Mouse (Mus musculus) embryonic facial prominence, embryonic 13.5 days (tissue): ENCODE data around the gene Gpr108. TPM values are rescaled to one million over a fixed set of nuclear protein-coding genes. Genes with fewer than 3 reads are reported as not detected.

Experiments used
- ATAC-seq: fragments of 200-750 bp; cut with Nextera tagmentation; 2 replicates; pipeline ENCODE4 v1.8.0; 2017; ENCODE audit warnings: low read depth; ENCODE audit not compliant: insufficient number of reproducible peaks, insufficient read depth, low FRiP score, low TSS enrichment
- H3K27ac ChIP-seq: fragments of 300-500 bp; sonication (generic); 2 replicates; pipeline ENCODE4 v1.5.1; 2015; ENCODE audit warnings: moderate library complexity, mild to moderate bottlenecking, inconsistent platforms
- H3K27me3 ChIP-seq: fragments of 300-500 bp; sonication (generic); 2 replicates; pipeline ENCODE4 v1.6.1; 2015; ENCODE audit warnings: mild to moderate bottlenecking, inconsistent platforms
- H3K36me3 ChIP-seq: fragments of 300-500 bp; sonication (generic); 2 replicates; pipeline ENCODE4 v1.6.1; 2015; ENCODE audit warnings: mild to moderate bottlenecking, inconsistent platforms
- H3K4me1 ChIP-seq: fragments of 300-500 bp; sonication (generic); 2 replicates; pipeline ENCODE4 v1.6.1; 2015; ENCODE audit warnings: inconsistent platforms
- H3K4me2 ChIP-seq: fragments of 300-500 bp; sonication (generic); 2 replicates; pipeline ENCODE4 v1.6.1; 2015; ENCODE audit warnings: moderate library complexity, mild to moderate bottlenecking, inconsistent platforms
- H3K4me3 ChIP-seq: fragments of 300-500 bp; sonication (generic); 2 replicates; pipeline ENCODE4 v1.5.1; 2015; ENCODE audit warnings: mild to moderate bottlenecking, inconsistent platforms
- H3K9ac ChIP-seq: fragments of 300-500 bp; sonication (generic); 2 replicates; pipeline ENCODE4 v1.6.1; 2015; ENCODE audit warnings: mild to moderate bottlenecking, inconsistent platforms
- H3K9me3 ChIP-seq: fragments of 300-500 bp; sonication (generic); 2 replicates; pipeline ENCODE4 v1.6.1; 2016; ENCODE audit warnings: inconsistent platforms
- WGBS: fragments of 180-500 bp; shearing (Covaris S2); methylation state at CpG from one replicate; pipeline ENCODE4 v1.1.7; 2015; ENCODE audit warnings: mixed read lengths; 5-methylcytosine and 5-hydroxymethylcytosine counted together
- polyA plus RNA-seq: library from polyadenylated mRNA; unstranded; fragments of >200 nt; fragmentation: Nextera tagmentation; extraction: Ambion mirVana; gene quantifications from 2 replicates; pipeline ENCODE4 v1.2.1, GENCODE M21; 2015

The Gpr108 gene
- polyA plus RNA-seq, 1 experiment from 2014 or later, result 33.1 TPM

DNA sequence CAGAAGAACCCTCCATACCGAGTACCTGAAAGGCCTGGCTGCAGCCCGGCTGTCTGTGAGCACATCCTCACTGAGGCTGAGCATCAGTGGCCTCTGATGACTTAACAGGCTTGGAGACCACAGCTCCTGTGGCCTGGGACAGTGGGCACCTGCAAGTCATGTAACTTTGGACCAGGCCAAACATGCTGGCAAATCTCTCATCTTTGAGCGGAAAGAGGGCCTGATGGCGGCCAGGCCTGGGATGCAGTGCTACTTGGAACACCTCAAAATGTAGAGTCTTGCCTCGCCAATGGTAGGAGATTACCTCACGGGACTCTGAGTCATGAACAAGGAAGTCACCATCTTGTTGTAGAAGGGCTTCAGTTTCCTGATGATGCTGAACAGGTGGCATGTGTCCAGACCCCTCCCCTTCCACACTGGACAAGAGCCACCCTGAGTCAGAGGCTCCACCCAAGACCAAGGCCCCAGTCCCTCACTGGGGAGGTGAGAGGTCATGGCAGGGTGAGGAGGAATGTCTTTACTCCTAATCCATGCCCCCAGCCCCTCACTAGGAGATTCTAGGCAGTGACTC is 19.4 kb upstream of the Gpr108 start:
- Histone ChIP-seq H3K4me3 (no peak overlapping the region), H3K4me2 (no peak overlapping the region), H3K27ac (no peak overlapping the region), H3K9ac (no peak overlapping the region), H3K36me3 (peaks cover 19% of the 10 kb centered on the region), H3K4me1 (0 out of 2 replicates have a peak, but pooled peaks cover 12% of the 10 kb centered on the region), H3K27me3 (0 out of 2 replicates have a peak, but pooled peaks cover 4% of the 10 kb centered on the region), H3K9me3 (no peaks in the 10 kb centered on the region)
- 88% methylated on average over 6 of the region's 6 CpGs for WGBS
- ATAC-seq, result no peak

DNA sequence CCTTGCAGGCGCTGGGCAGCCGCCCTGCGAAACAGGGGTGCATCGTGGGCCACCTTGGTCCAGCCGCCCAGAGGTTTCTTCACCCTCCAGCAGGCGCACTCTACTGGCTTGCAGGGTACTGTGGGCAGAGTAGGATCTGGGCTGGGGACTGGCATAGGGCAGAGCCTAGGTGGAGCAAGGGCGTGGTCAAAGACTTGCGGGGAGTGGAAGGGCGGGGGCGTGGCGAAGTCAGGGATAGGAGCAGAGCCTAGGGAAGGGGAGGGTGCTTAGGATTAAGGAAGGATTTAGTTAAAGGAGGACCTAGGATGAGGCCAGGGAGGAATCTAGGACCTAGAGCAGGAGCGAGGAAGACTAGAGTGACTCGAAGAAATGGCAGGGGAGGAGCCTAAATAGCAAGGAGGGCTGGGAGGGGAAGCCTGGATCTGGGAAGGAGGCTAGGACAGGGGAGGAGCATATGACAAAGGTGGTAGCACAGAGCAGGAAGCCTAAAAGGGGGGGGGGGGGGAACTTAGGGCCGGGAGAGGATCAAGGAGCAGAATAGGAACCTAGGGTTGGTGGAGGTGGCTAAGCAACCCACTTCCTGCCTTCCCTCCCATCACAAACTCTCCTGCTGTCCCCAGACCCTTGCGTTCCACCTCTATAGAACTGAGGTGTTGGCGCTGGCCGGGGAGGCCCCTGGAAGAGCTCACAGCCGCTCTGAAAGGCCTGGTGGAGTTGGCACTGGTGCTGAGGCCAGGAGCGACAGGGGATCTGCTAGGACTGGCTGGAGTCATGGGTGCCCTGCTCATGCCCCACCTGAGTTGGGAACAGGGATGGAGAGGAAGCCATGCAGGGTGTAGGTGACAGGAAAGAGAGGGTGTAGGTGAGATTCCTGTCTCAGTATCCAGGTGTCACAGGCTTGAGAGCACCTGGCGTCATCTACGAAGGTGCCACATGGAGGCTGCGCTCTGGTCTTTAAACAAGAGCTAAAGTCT is 17.0 kb upstream of the Gpr108 start:
- no peak overlapping the region for H3K27ac ChIP-seq
- H3K9ac ChIP-seq, result peak overlapping the region; percentile 57
- WGBS, result 31% methylated on average over 21 of the region's 22 CpGs
- H3K27me3 ChIP-seq, result no peaks in the 10 kb centered on the region
- H3K4me2 ChIP-seq, result peak overlapping the region; percentile 45
- H3K4me3 ChIP-seq, result peak overlapping the region; percentile 20
- H3K9me3 ChIP-seq, result no peaks in the 10 kb centered on the region
- ATAC-seq, result peak; percentile 34; the same call in 1 of the 2 replicates
- H3K36me3 ChIP-seq, result peaks cover 43% of the 10 kb centered on the region
- H3K4me1 ChIP-seq, result 0 out of 2 replicates have a peak, but pooled peaks cover 7% of the 10 kb centered on the region

DNA sequence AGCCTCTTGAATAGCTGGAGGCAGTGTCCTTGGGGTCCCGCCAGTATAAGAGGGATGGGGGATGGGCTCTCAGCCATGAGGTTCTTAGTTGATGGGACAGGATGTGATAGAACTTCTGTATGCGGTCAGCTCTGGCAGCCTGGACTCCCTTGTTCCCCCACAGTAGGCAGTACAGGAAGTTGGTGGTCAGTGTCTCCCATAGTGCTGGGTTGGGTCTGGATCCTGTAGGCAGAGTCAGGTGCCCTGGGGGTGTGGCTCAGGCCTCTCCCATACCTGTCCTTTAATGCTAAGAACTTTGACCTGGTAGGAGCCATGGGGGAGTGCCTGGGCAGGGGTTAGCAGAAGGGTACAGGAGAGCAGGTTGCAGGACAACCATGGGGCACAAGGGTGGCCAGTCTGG is 15.9 kb upstream of the Gpr108 start:
- no peak overlapping the region for H3K4me2 ChIP-seq
- no peak overlapping the region for H3K27ac ChIP-seq
- peaks cover 53% of the 10 kb centered on the region for H3K36me3 ChIP-seq
- ATAC-seq, result no peak
- H3K9ac ChIP-seq, result no peak overlapping the region
- H3K27me3 ChIP-seq, result no peaks in the 10 kb centered on the region
- H3K9me3 ChIP-seq, result no peaks in the 10 kb centered on the region
- no peak overlapping the region for H3K4me3 ChIP-seq
- H3K4me1 ChIP-seq, result 0 out of 2 replicates have a peak, but pooled peaks cover 7% of the 10 kb centered on the region
- WGBS, result 86% methylated on average over 2 of the region's 2 CpGs

DNA sequence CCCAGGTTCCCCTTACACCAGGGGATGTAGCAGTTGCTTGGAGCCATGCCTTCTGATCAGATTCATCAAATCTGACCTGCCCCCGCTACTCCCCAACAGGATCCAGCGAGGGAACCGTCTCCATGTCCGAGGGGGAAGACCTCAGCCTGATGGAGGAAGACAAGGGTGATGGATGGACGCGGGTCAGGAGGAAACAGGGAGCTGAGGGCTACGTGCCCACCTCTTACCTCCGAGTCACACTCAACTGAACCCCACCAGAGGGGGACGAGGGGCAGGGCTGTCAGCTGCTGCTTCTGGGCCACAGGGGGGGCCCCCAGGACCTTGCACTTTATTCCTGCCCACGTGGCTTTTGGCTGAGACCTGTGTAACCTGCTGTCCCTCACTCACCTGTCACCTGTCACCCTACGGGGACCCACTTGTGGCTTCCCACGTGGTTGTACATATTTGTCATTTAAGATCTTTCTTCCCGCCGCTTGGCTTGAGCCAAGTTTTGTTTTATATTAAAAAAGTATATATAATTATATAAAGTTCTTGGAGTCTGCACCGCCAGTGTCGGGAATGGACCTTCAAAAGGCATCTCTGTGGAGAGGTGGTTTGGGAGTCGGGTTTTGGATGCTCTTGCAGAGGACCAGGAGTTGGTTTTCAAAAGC is 14.8 kb upstream of the Gpr108 start:
- Histone ChIP-seq H3K27me3 (no peaks in the 10 kb centered on the region), H3K4me2 (no peak overlapping the region), H3K27ac (no peak overlapping the region), H3K9me3 (no peaks in the 10 kb centered on the region), H3K9ac (no peak overlapping the region), H3K4me3 (no peak overlapping the region), H3K36me3 (peaks cover 65% of the 10 kb centered on the region), H3K4me1 (0 out of 2 replicates have a peak, but pooled peaks cover 7% of the 10 kb centered on the region)
- ATAC-seq, result no peak
- WGBS, result 90% methylated on average over 17 of the region's 17 CpGs

DNA sequence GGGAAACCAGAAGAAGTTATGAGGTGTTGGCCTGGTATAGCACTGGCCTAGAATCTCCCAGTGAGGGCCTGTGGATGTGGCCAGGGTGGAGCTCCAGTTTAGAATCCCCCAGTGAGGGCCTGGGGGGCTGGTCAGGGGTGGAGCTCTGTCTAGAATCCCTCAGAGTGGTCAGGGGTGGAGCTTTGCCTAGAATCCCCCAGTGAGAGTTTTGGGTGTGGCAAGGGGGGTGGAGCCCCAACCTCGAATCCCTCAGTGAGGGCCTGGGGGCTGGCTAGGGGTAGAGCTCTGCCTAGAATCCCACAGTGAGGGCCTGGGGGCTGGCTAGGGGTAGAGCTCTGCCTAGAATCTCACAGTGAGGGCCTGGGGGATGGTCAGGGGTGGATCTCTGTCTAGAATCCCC is 13.6 kb upstream of the Gpr108 start:
- H3K27ac ChIP-seq, result no peak overlapping the region
- WGBS, result 35% methylated on average over 1 of the region's 1 CpGs
- H3K9ac ChIP-seq, result no peak overlapping the region
- no peaks in the 10 kb centered on the region for H3K9me3 ChIP-seq
- no peak overlapping the region for H3K4me2 ChIP-seq
- H3K4me1 ChIP-seq, result 0 out of 2 replicates have a peak, but pooled peaks cover 7% of the 10 kb centered on the region
- no peak for ATAC-seq
- H3K36me3 ChIP-seq, result peaks cover 75% of the 10 kb centered on the region
- no peaks in the 10 kb centered on the region for H3K27me3 ChIP-seq
- no peak overlapping the region for H3K4me3 ChIP-seq

DNA sequence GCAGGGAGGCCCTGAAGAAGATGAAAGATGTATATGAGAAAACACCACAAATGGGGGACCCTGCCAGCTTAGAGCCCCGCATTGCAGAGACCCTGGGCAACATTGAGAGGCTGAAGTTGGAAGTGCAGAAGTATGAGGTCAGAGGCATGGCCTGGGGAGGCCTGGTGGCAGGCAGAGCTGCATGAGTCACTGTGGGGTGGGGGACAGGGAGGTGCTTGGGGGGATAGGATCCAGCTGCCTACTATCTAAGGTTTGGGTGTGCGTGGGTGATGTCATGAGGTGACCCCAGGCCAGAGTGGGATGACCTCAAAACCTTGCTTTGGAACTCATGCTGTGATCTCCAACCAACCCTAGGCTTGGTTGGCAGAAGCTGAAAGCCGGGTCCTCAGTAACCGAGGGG is 13.0 kb upstream of the Gpr108 start:
- no peaks in the 10 kb centered on the region for H3K9me3 ChIP-seq
- 0 out of 2 replicates have a peak, but pooled peaks cover 7% of the 10 kb centered on the region for H3K4me1 ChIP-seq
- no peak overlapping the region for H3K27ac ChIP-seq
- H3K9ac ChIP-seq, result no peak overlapping the region
- H3K4me2 ChIP-seq, result no peak overlapping the region
- peaks cover 80% of the 10 kb centered on the region for H3K36me3 ChIP-seq
- no peaks in the 10 kb centered on the region for H3K27me3 ChIP-seq
- H3K4me3 ChIP-seq, result no peak overlapping the region
- 94% methylated on average over 4 of the region's 4 CpGs for WGBS
- ATAC-seq, result no peak

DNA sequence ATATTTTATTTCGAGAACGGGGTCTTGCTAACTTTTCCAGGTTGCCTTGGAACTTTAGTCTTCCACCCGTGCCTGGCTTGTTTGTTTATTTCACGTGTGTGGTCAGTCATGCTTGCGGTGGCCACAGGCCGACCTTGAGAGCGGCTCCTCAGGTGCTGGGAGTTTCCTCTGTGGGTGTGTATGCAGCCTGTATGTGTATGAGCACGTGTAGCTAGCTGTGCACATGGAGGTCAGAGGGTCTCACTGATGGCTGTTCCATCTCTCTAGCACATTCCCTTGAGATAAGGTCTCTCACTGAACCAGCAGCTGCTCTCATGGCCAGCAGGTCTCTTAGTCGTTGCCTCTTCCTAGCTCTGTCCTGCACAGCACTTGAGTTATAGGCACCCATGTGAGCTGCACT is 12.1 kb upstream of the Gpr108 start:
- Histone ChIP-seq H3K4me1 (0 out of 2 replicates have a peak, but pooled peaks cover 4% of the 10 kb centered on the region), H3K9me3 (no peaks in the 10 kb centered on the region), H3K36me3 (peaks cover 90% of the 10 kb centered on the region), H3K9ac (no peak overlapping the region), H3K4me3 (no peak overlapping the region), H3K27me3 (no peaks in the 10 kb centered on the region), H3K4me2 (no peak overlapping the region), H3K27ac (no peak overlapping the region)
- no peak for ATAC-seq
- WGBS, result 90% methylated on average over 9 of the region's 9 CpGs

DNA sequence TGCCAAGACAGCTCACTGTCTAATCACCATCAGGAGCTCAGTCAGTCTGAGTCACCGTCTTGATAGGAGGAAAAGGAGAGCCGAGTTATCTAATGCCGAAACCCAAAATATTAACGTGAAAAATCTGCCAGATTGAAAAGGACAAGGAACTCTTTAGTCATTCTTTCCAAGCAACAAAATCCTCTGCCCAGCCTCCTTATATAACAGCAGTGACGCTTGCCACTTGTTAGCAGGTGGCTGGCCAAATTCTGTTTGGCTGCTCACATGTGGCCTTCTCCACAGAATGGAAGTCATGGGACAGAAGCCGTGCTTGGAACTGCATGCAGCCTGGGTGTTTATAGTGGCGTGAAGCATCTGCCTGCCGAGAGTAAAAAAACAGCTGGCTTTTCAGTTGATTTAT is 11.5 kb upstream of the Gpr108 start:
- H3K4me3 ChIP-seq, result no peak overlapping the region
- no peak for ATAC-seq
- H3K27me3 ChIP-seq, result no peaks in the 10 kb centered on the region
- H3K36me3 ChIP-seq, result peaks cover 96% of the 10 kb centered on the region
- H3K4me1 ChIP-seq, result 0 out of 2 replicates have a peak, but pooled peaks cover under 1% of the 10 kb centered on the region
- no peak overlapping the region for H3K4me2 ChIP-seq
- no peak overlapping the region for H3K27ac ChIP-seq
- no peaks in the 10 kb centered on the region for H3K9me3 ChIP-seq
- 90% methylated on average over 8 of the region's 8 CpGs for whole genome bisulfite sequencing
- H3K9ac ChIP-seq, result no peak overlapping the region

DNA sequence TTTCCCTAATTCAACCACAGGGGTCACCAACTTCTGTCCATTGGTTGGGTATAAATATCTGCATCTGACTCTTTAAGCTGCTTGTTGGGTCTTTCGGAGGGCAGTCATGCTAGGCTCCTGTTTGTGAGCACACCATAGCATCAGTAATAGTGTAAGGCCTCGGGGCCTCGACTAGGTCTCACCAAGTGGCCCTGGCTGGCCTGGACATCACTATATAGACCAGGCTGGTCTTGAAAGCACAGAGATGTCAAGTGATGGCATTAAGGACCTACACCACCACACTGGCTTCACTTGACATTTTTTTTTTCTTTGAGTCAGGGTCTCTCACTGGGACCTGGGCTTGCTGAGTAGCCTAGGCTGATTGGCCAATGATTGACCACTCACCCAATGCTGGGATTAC is 9.9 kb upstream of the Gpr108 start:
- H3K4me3 ChIP-seq, result no peak overlapping the region
- no peaks in the 10 kb centered on the region for H3K4me1 ChIP-seq
- H3K4me2 ChIP-seq, result no peak overlapping the region
- no peak overlapping the region for H3K9ac ChIP-seq
- 90% methylated on average over 3 of the region's 3 CpGs for WGBS
- H3K36me3 ChIP-seq, result peaks cover 98% of the 10 kb centered on the region
- no peaks in the 10 kb centered on the region for H3K9me3 ChIP-seq
- no peak overlapping the region for H3K27ac ChIP-seq
- no peaks in the 10 kb centered on the region for H3K27me3 ChIP-seq
- ATAC-seq, result no peak

DNA sequence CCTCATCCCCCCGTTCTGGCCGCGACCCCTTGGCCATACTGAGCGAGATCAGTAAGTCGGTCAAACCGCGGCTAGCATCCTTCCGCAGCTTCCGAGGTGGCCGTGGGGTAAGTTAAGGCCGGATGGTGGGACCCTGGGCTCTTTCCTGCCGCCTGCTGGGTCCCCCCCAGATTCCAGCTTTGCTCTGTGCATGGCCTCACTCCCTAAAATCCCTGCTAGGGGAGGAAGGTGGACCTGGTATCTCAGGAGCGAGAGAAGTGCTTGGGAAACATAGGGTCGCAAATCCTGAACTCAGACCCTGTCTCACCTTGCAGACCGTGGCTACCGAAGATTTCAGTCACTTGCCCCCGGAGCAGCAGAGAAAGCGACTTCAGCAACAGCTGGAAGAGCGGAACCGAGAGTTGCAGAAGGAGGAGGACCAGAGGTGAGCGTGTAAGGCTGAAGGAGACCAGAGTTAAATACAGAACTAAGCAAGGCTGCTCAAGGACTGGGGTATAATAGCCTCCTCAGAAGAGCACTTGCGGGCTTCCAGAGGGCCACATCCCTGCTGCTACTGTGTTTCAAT is 8.8 kb upstream of the Gpr108 start:
- H3K4me1 ChIP-seq, result no peaks in the 10 kb centered on the region
- H3K4me3 ChIP-seq, result no peak overlapping the region
- ATAC-seq, result no peak
- no peaks in the 10 kb centered on the region for H3K27me3 ChIP-seq
- peaks cover 91% of the 10 kb centered on the region for H3K36me3 ChIP-seq
- no peak overlapping the region for H3K27ac ChIP-seq
- no peaks in the 10 kb centered on the region for H3K9me3 ChIP-seq
- no peak overlapping the region for H3K9ac ChIP-seq
- H3K4me2 ChIP-seq, result no peak overlapping the region
- 96% methylated on average over 22 of the region's 22 CpGs for WGBS

DNA sequence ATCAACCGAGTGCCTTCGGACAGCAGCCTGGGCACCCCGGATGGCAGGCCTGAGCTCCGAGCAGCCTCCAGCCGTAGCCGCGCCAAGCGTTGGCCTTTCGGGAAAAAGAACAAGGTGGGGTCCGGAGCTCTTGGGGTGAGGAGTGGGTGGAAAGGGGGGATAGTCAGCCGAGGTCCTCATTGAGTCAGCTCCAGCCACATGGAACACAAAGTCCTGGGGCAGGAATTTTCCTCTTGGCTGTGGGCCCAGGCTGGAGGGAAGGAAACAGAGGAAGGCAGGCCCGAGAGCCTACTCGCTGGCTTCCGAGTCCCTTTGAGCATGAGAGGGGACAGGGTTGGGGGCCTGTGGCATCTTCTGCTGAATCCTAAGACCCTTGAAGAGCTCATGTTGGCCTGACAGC is 7.1 kb upstream of the Gpr108 start:
- peaks cover 74% of the 10 kb centered on the region for H3K36me3 ChIP-seq

More for the DNA sequence above, 7.1 kb upstream of the Gpr108 start:
- H3K4me2 ChIP-seq, result no peak overlapping the region
- ATAC-seq, result no peak
- H3K27ac ChIP-seq, result no peak overlapping the region
- peaks cover 7% of the 10 kb centered on the region for H3K4me1 ChIP-seq
- H3K4me3 ChIP-seq, result no peak overlapping the region
- WGBS, result 88% methylated on average over 14 of the region's 14 CpGs
- H3K27me3 ChIP-seq, result no peaks in the 10 kb centered on the region
- H3K9me3 ChIP-seq, result no peaks in the 10 kb centered on the region
- H3K9ac ChIP-seq, result no peak overlapping the region
